Mouse (Mus musculus) spleen, adult 2 months (tissue): ENCODE results near the gene Cdyl.

Source experiments
- CTCF ChIP-seq: fragments of 200-500 bp; IDR thresholded peaks from 2 replicates; pipeline ENCODE4 v1.5.1; 2011; ENCODE audit warnings: mild to moderate bottlenecking, inconsistent platforms; ENCODE audit not compliant: insufficient read depth, insufficient read length, insufficient replicate concordance; ENCODE audit errors: extremely low read depth
- POLR2A ChIP-seq: fragments of 200-500 bp; IDR thresholded peaks from 2 replicates; pipeline ENCODE4 v1.6.1; 2011; ENCODE audit warnings: low read depth, low read length, inconsistent platforms

- TF ChIP-seq POLR2A (no peak), CTCF (no peak)
Measured at GRCm38 (mm10) chr13:35813348-35814127, 153.9 kb downstream of the Cdyl start.
